Mouse (Mus musculus): ENCODE results near the gene Gm2381. TPM values are rescaled to one million over a fixed set of nuclear protein-coding genes. Genes with fewer than 3 reads are reported as not detected.

Gene Gm2381
- polyA plus RNA-seq (2015; fragmentation: Illumina TruSeq; extraction: RNeasy Lipid Tissue Mini Kit (QIAGEN cat#74804); ENCODE audit: insufficient read depth, low replicate concordance) = not detected

GRCm38 (mm10) chr7:42866801-42867458, at the start of gene Gm2381:
Gene Gm2381 (minus strand): TSS chr7:42867234.

GRCm38 (mm10) chr7:42793425-42793824, 73.6 kb downstream of the Gm2381 start, which contains the start of gene Vmn2r62:
Gene Vmn2r62 (minus strand): TSS chr7:42793525.

Other genes starting within 250 kb of the Gm2381 start
- 2.8 TPM for gene Zfp976, start 224.6 kb downstream of the Gm2381 start, polyA plus RNA-seq (2015; fragmentation: Illumina TruSeq; extraction: RNeasy Lipid Tissue Mini Kit (QIAGEN cat#74804); ENCODE audit: insufficient read depth, low replicate concordance)
- 5.3 TPM for gene Zfp975, start 174.5 kb downstream of the Gm2381 start, polyA plus RNA-seq (2015; fragmentation: Illumina TruSeq; extraction: RNeasy Lipid Tissue Mini Kit (QIAGEN cat#74804); ENCODE audit: insufficient read depth, low replicate concordance)
- not detected for gene Gm17067, start 140.2 kb downstream of the Gm2381 start, polyA plus RNA-seq (2015; fragmentation: Illumina TruSeq; extraction: RNeasy Lipid Tissue Mini Kit (QIAGEN cat#74804); ENCODE audit: insufficient read depth, low replicate concordance)
- not detected for gene Vmn2r62, start 73.7 kb downstream of the Gm2381 start, polyA plus RNA-seq (2015; fragmentation: Illumina TruSeq; extraction: RNeasy Lipid Tissue Mini Kit (QIAGEN cat#74804); ENCODE audit: insufficient read depth, low replicate concordance)
- not detected for gene Vmn2r63, start 66.6 kb upstream of the Gm2381 start, polyA plus RNA-seq (2015; fragmentation: Illumina TruSeq; extraction: RNeasy Lipid Tissue Mini Kit (QIAGEN cat#74804); ENCODE audit: insufficient read depth, low replicate concordance)
- not detected for gene Gm9268, start 151.5 kb upstream of the Gm2381 start, polyA plus RNA-seq (2015; fragmentation: Illumina TruSeq; extraction: RNeasy Lipid Tissue Mini Kit (QIAGEN cat#74804); ENCODE audit: insufficient read depth, low replicate concordance)
- not detected for gene Zfp936, start 247.0 kb upstream of the Gm2381 start, polyA plus RNA-seq (2015; fragmentation: Illumina TruSeq; extraction: RNeasy Lipid Tissue Mini Kit (QIAGEN cat#74804); ENCODE audit: insufficient read depth, low replicate concordance)

Data from spleen, adult 10 weeks (tissue).